8 mouse cellular contexts compared by ENCODE assay signal in genomic region chr10:94689176-94689510, GRCm38 (mm10). TPM values are rescaled to one million over a fixed set of nuclear protein-coding genes. Genes with fewer than 3 reads are reported as not detected.
A peak's percentile ranks its signal among the peaks of the same experiment; 100 is the strongest.
DNase-seq lines count a peak whose midpoint lies in the region; ATAC-seq and TF ChIP-seq lines count a peak whose summit lies in the region.

No protein-coding gene starts in this region.

- H3K9me3 ChIP-seq in kidney, embryonic 15.5 days (replicated peaks) = peaks cover 1% of the 10 kb centered on the region; the same call in 1 of the 2 replicates
- no peaks in the 10 kb centered on the region for H3K9me3 ChIP-seq in hindbrain, postnatal 0 days (ENCODE audit: low read length)
- H3K9me3 ChIP-seq in midbrain, embryonic 15.5 days = no peaks in the 10 kb centered on the region

- TF ChIP-seq CTCF in bone marrow macrophage, adult 2 months (IDR thresholded peaks at IDR 0.05; ENCODE audit: low read depth, low read length) = no peak
- no peak for TF ChIP-seq CTCF in hindbrain, postnatal 0 days (IDR thresholded peaks at IDR 0.05; ENCODE audit: low read depth)

- H3K9ac ChIP-seq in kidney, embryonic 15.5 days = peak overlapping the region; percentile 98
- peak overlapping the region; percentile 96 for H3K9ac ChIP-seq in hindbrain, postnatal 0 days (replicated peaks; ENCODE audit: low read length)
- H3K9ac ChIP-seq in midbrain, embryonic 15.5 days = peak overlapping the region; percentile 87

- TF ChIP-seq POLR2A in bone marrow macrophage, adult 2 months (IDR thresholded peaks at IDR 0.05; ENCODE audit: borderline replicate concordance, low read depth, low read length) = no peak

- under 1% methylated on average over 7 of the region's 7 CpGs for WGBS in kidney, embryonic 15.5 days
- WGBS in hindbrain, postnatal 0 days = 2% methylated on average over 7 of the region's 7 CpGs
- WGBS in midbrain, embryonic 15.5 days = 0% methylated on average over 7 of the region's 7 CpGs

- no peak for DNase-seq in kidney, postnatal 25 days
- no peak for DNase-seq in hindbrain, postnatal 0 days (ENCODE audit: low spot score)
- no peak for DNase-seq in left cerebral cortex, adult 9 months (ENCODE audit: low spot score in 2 of 2)
- no peak for DNase-seq in left cerebral cortex, adult 8-10 months (ENCODE audit: low spot score in 2 of 2)
- no peak for DNase-seq in spleen, adult 18-20 months

- H3K4me2 ChIP-seq in kidney, embryonic 15.5 days = peak overlapping the region; percentile 84
- peak overlapping the region; percentile 94 for H3K4me2 ChIP-seq in hindbrain, postnatal 0 days (ENCODE audit: low read depth, low read length)
- H3K4me2 ChIP-seq in midbrain, embryonic 15.5 days = peak overlapping the region; percentile 76

- peak overlapping the region; percentile 85 for H3K4me3 ChIP-seq in kidney, embryonic 15.5 days (replicated peaks)
- peak overlapping the region; percentile 78 for H3K4me3 ChIP-seq in bone marrow macrophage, adult 2 months (ENCODE audit: insufficient read depth, low read length)
- H3K4me3 ChIP-seq in hindbrain, postnatal 0 days (ENCODE audit: low read length) = peak overlapping the region; percentile 95
- H3K4me3 ChIP-seq in midbrain, embryonic 15.5 days = peak overlapping the region; percentile 92

- peak; percentile 17; the same call in 1 of the 2 replicates for ATAC-seq in kidney, embryonic 15.5 days (replicated peaks; ENCODE audit: low FRiP score)
- ATAC-seq in hindbrain, postnatal 0 days = no peak
- ATAC-seq in midbrain, embryonic 15.5 days (replicated peaks) = peak; percentile 45

- H3K27me3 ChIP-seq in kidney, embryonic 15.5 days = no peaks in the 10 kb centered on the region
- H3K27me3 ChIP-seq in hindbrain, postnatal 0 days (ENCODE audit: insufficient read depth, low read length) = no peaks in the 10 kb centered on the region
- no peaks in the 10 kb centered on the region for H3K27me3 ChIP-seq in midbrain, embryonic 15.5 days (replicated peaks)

- 0 out of 2 replicates have a peak, but pooled peaks cover 4% of the 10 kb centered on the region for H3K36me3 ChIP-seq in kidney, embryonic 15.5 days
- no peaks in the 10 kb centered on the region for H3K36me3 ChIP-seq in hindbrain, postnatal 0 days (ENCODE audit: insufficient read depth, low read length)
- H3K36me3 ChIP-seq in midbrain, embryonic 15.5 days (replicated peaks) = no peaks in the 10 kb centered on the region

- peak overlapping the region; percentile 93 for H3K27ac ChIP-seq in kidney, embryonic 15.5 days
- H3K27ac ChIP-seq in bone marrow macrophage, adult 2 months (ENCODE audit: insufficient read depth, low read depth, low read length) = peak overlapping the region; percentile 67
- H3K27ac ChIP-seq in hindbrain, postnatal 0 days = peak overlapping the region; percentile 91
- peak overlapping the region; percentile 93 for H3K27ac ChIP-seq in midbrain, embryonic 15.5 days

- H3K4me1 ChIP-seq in kidney, embryonic 15.5 days = peaks cover 12% of the 10 kb centered on the region
- H3K4me1 ChIP-seq in bone marrow macrophage, adult 2 months (ENCODE audit: control insufficient read depth, insufficient read depth, low read length) = peaks cover 11% of the 10 kb centered on the region
- peaks cover 6% of the 10 kb centered on the region; the same call in 1 of the 2 replicates for H3K4me1 ChIP-seq in hindbrain, postnatal 0 days (ENCODE audit: insufficient read depth, low read length)
- H3K4me1 ChIP-seq in midbrain, embryonic 15.5 days = peaks cover 19% of the 10 kb centered on the region

RNA-seq across cellular contexts. Expression of gene Cep83, which starts 0.7 kb away (rescaled TPM):
- 15.5 and 18.5 TPM in 2 replicates for polyA plus RNA-seq in kidney, embryonic 15.5 days (2015; fragmentation: Nextera tagmentation; extraction: Ambion mirVana)
- polyA plus RNA-seq in bone marrow macrophage, adult 2 months (2012; ENCODE audit: insufficient read depth, insufficient read length, missing spikeins) = 26.4 and 29.6 TPM in 2 replicates
- 10.8 and 15.4 TPM in 2 replicates for total RNA-seq in hindbrain, postnatal 0 days (2014; rRNA removed)
- polyA plus RNA-seq in hindbrain, postnatal 0 days (2015; fragmentation: Nextera tagmentation; extraction: Ambion mirVana) = 17.5 and 19.2 TPM in 2 replicates
- polyA plus RNA-seq in midbrain, embryonic 15.5 days (2015; fragmentation: Nextera tagmentation; extraction: Ambion mirVana) = 17.0 and 18.1 TPM in 2 replicates
- total RNA-seq in left cerebral cortex, adult 8-10 months (2022) = 10 to 100 TPM; 34.9 to 37.2 (median 36.8) TPM
